Mouse (Mus musculus) testis, adult 2 months (tissue): Measurements from ENCODE around the gene Thrb.

ENCODE experiments used
- CTCF ChIP-seq: fragments of 200-500 bp; IDR thresholded peaks from 2 replicates; pipeline ENCODE4 v1.5.1; 2012; ENCODE audit warnings: low read depth, mild to moderate bottlenecking, inconsistent platforms, low read length, moderate library complexity; ENCODE audit not compliant: control insufficient read depth, insufficient read depth, insufficient replicate concordance
- POLR2A ChIP-seq: fragments of 200-500 bp; IDR thresholded peaks from 2 replicates; pipeline ENCODE4 v1.6.1; 2012; ENCODE audit warnings: low read depth, mild to moderate bottlenecking, inconsistent platforms, low read length, moderate library complexity; ENCODE audit not compliant: control insufficient read depth

- TF ChIP-seq CTCF: no peak
- no peak for TF ChIP-seq POLR2A
These were observed 294.0 kb downstream of the Thrb start for GRCm38 (mm10) chr14:17954038-17954437.
